Mouse (Mus musculus) E14TG2a.4 (cell line): ENCODE results near the gene Tmem132d.

Experiments used
- CTCF ChIP-seq: conservative IDR thresholded peaks from 2 replicates; pipeline ENCODE4 v1.5.1; 2014; ENCODE audit warnings: low read length
- POU5F1 ChIP-seq: IDR thresholded peaks from 2 replicates; pipeline ENCODE4 v1.6.1; 2014; ENCODE audit warnings: low read length, borderline replicate concordance

GRCm38 (mm10) chr5:128464514-128464913 is 31.6 kb upstream of the Tmem132d start:
- TF ChIP-seq CTCF: no peak
- TF ChIP-seq POU5F1: no peak
